Mouse (Mus musculus): ENCODE measurements at regions not wholly inside any gene's neighbourhood (a gene's known extent, or its start where the extent isn't known, plus 50 kb on each side); places are given as distances from the start of the nearest gene placed in this dataset.

DNA sequence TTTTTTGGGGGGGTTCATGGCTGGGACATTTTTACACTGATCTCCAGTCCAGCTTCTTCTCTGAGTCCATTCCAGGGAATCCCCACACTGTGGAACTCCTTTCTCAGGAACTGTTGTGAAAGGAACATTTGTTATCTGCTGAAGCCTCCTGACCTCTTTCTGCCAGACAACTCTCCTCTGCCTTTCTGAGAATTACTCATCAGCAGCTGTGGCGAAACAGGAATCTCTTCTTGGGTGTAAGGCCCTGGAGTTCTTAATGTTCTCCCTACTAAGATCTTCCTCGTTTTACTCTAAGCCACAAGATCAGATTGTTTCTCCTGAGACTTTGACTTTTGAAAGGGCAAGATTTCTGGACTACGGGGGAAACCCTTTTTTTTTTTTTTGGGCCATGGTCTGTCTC is 698.7 kb downstream of the Slc4a3 start:
- no peak overlapping the region for H3K4me2 ChIP-seq
- WGBS, result 72% methylated on average over 3 of the region's 3 CpGs

DNA sequence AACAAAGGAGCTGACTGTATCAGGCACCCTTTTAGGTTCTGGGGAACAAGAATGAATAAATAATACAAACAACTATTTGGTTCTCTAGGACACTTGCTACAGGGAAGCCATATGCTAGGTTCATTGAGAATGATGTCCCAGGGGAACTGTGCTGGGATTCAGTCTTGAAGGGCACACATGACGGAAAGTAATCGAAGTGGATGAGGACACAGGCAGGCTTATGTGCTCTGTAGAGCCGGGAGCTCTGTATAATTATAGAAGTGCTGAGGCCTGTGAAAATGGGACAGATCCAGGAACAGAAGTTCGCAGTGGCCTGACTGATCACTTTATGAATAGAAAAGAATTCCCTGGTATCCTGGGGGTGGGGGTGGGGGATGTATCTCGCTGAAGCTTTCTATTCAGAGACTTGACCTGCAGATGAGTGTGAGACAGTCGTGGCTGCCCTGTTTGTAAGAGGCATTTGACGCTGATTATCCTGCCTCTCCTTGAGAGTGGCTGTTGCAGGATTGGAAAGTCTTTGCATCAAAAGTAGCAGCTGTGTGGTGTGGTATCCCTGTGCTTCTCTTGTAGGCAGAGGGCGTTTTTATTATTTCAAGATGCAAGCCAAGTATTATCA is 700.2 kb downstream of the Slc4a3 start:
- peaks cover 29% of the 10 kb centered on the region for H3K4me1 ChIP-seq (replicated peaks)
- H3K9ac ChIP-seq (replicated peaks), result no peak overlapping the region
- no peak overlapping the region for H3K4me2 ChIP-seq
- H3K36me3 ChIP-seq, result no peaks in the 10 kb centered on the region
- H3K4me3 ChIP-seq (replicated peaks), result no peak overlapping the region
- 46% methylated on average over 8 of the region's 8 CpGs for WGBS
- H3K27ac ChIP-seq, result peak overlapping the region; percentile 41; the same call in 1 of the 2 replicates
- H3K9me3 ChIP-seq, result no peaks in the 10 kb centered on the region
- ATAC-seq (ENCODE audit: insufficient number of reproducible peaks, insufficient read depth, low FRiP score, low TSS enrichment, low read depth), result no peak
- H3K27me3 ChIP-seq, result no peaks in the 10 kb centered on the region

More for the DNA sequence above, 698.7 kb downstream of the Slc4a3 start:
- Histone ChIP-seq H3K27me3 (no peaks in the 10 kb centered on the region), H3K4me3 (replicated peaks) (no peak overlapping the region), H3K9me3 (no peaks in the 10 kb centered on the region), H3K27ac (no peak overlapping the region), H3K36me3 (no peaks in the 10 kb centered on the region), H3K4me1 (replicated peaks) (peaks cover 17% of the 10 kb centered on the region), H3K9ac (replicated peaks) (no peak overlapping the region)
- ATAC-seq (ENCODE audit: insufficient number of reproducible peaks, insufficient read depth, low FRiP score, low TSS enrichment, low read depth), result no peak

DNA sequence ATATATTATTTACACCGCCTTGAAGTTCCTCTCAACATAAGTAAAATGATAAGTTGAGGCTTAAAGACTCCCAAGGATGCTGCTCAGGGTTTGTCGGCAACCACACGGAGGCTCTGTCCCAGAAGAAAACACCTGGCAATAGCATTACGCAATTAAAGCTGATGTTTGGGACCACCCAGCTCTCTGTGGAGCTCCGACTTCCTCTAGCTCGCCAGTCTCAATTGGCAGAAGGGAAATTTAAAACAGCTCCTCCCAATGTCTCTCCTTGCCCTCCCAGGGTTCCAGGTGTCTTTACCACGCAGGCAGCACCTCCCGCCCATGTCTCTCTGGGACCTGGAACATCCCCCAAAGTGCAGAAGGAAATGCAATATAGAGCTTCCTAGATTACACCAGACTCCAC is 701.1 kb downstream of the Slc4a3 start:
- H3K4me2 ChIP-seq, result peak overlapping the region; percentile 10; the same call in 1 of the 2 replicates
- no peaks in the 10 kb centered on the region for H3K36me3 ChIP-seq
- ATAC-seq (ENCODE audit: insufficient number of reproducible peaks, insufficient read depth, low FRiP score, low TSS enrichment, low read depth), result no peak
- H3K4me3 ChIP-seq (replicated peaks), result no peak overlapping the region
- no peak overlapping the region for H3K9ac ChIP-seq (replicated peaks)
- H3K4me1 ChIP-seq (replicated peaks), result peaks cover 33% of the 10 kb centered on the region
- WGBS, result 27% methylated on average over 8 of the region's 8 CpGs
- H3K27me3 ChIP-seq, result no peaks in the 10 kb centered on the region
- H3K27ac ChIP-seq, result no peak overlapping the region
- no peaks in the 10 kb centered on the region for H3K9me3 ChIP-seq

GRCm38 (mm10) chr1:76258217-76258616 is 712.2 kb downstream of the Slc4a3 start:
- WGBS, result 20% methylated on average over 4 of the region's 4 CpGs
- Histone ChIP-seq H3K9ac (replicated peaks) (no peak overlapping the region), H3K4me3 (replicated peaks) (no peak overlapping the region), H3K4me1 (replicated peaks) (peaks cover 7% of the 10 kb centered on the region; the same call in 1 of the 2 replicates), H3K9me3 (no peaks in the 10 kb centered on the region), H3K27me3 (no peaks in the 10 kb centered on the region), H3K4me2 (no peak overlapping the region), H3K36me3 (no peaks in the 10 kb centered on the region), H3K27ac (no peak overlapping the region)
- ATAC-seq (ENCODE audit: insufficient number of reproducible peaks, insufficient read depth, low FRiP score, low TSS enrichment, low read depth), result no peak

GRCm38 (mm10) chr1:76276148-76276547 is 730.1 kb downstream of the Slc4a3 start:
- peaks cover 4% of the 10 kb centered on the region; the same call in 1 of the 2 replicates for H3K4me1 ChIP-seq (replicated peaks)
- no peak overlapping the region for H3K4me2 ChIP-seq
- ATAC-seq (ENCODE audit: insufficient number of reproducible peaks, insufficient read depth, low FRiP score, low TSS enrichment, low read depth), result no peak

DNA sequence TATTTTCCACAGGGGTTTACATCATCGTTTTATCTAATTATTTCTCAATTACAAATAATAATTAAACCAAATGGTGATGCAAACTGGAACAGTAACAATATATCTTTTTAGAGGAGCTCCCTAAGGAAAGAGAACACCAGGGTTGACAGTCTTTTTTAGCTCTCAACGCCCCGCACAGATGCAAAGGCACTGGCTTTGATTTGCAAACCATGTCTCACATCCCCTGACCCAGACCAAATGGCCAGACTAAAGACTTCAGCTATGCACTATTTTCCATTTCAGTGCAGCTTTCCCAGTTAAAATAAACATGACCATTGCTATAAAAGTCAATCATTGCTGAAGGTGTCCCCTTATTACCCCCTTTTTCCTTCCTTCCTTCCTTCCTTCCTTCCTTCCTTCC is 730.6 kb downstream of the Slc4a3 start:
- no peak overlapping the region for H3K4me2 ChIP-seq
- 42% methylated on average over 3 of the region's 3 CpGs for WGBS
- ATAC-seq (ENCODE audit: insufficient number of reproducible peaks, insufficient read depth, low FRiP score, low TSS enrichment, low read depth), result no peak
- H3K4me1 ChIP-seq (replicated peaks), result peaks cover 4% of the 10 kb centered on the region; the same call in 1 of the 2 replicates
- H3K27me3 ChIP-seq, result no peaks in the 10 kb centered on the region
- H3K9me3 ChIP-seq, result no peaks in the 10 kb centered on the region
- no peak overlapping the region for H3K9ac ChIP-seq (replicated peaks)
- H3K27ac ChIP-seq, result no peak overlapping the region
- no peaks in the 10 kb centered on the region for H3K36me3 ChIP-seq
- H3K4me3 ChIP-seq (replicated peaks), result no peak overlapping the region

More at GRCm38 (mm10) chr1:76276148-76276547, 730.1 kb downstream of the Slc4a3 start:
- 34% methylated on average over 7 of the region's 7 CpGs for WGBS
- Histone ChIP-seq H3K9me3 (no peaks in the 10 kb centered on the region), H3K36me3 (no peaks in the 10 kb centered on the region), H3K4me3 (replicated peaks) (no peak overlapping the region), H3K9ac (replicated peaks) (no peak overlapping the region), H3K27me3 (no peaks in the 10 kb centered on the region), H3K27ac (no peak overlapping the region)

DNA sequence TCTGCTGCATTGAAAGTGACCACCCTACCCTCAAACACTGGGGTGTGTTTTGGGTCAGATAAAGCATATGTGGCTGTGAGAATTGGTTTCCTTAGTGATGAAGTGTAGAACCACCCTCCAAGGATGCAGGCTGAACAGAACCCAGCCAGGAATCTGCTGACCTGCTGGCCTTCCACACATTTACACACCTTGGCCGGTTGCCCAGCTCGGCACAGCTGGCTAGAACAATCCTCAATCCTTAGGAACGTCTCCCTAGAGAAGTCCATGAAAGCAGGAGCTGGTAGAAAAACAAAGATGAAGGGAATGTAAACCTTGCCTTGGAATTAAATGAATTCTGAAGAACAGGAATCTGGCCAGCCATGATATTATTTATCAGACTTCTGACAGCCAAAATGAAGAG is 737.3 kb downstream of the Slc4a3 start:
- Histone ChIP-seq H3K4me2 (no peak overlapping the region), H3K4me1 (replicated peaks) (peaks cover 12% of the 10 kb centered on the region), H3K27ac (peak overlapping the region; percentile 8; the same call in 1 of the 2 replicates), H3K27me3 (no peaks in the 10 kb centered on the region), H3K9ac (replicated peaks) (no peak overlapping the region), H3K36me3 (no peaks in the 10 kb centered on the region), H3K9me3 (no peaks in the 10 kb centered on the region), H3K4me3 (replicated peaks) (no peak overlapping the region)
- peak; percentile 31; the same call in 1 of the 2 replicates for ATAC-seq (ENCODE audit: insufficient number of reproducible peaks, insufficient read depth, low FRiP score, low TSS enrichment, low read depth)
- 38% methylated on average over 3 of the region's 3 CpGs for WGBS

DNA sequence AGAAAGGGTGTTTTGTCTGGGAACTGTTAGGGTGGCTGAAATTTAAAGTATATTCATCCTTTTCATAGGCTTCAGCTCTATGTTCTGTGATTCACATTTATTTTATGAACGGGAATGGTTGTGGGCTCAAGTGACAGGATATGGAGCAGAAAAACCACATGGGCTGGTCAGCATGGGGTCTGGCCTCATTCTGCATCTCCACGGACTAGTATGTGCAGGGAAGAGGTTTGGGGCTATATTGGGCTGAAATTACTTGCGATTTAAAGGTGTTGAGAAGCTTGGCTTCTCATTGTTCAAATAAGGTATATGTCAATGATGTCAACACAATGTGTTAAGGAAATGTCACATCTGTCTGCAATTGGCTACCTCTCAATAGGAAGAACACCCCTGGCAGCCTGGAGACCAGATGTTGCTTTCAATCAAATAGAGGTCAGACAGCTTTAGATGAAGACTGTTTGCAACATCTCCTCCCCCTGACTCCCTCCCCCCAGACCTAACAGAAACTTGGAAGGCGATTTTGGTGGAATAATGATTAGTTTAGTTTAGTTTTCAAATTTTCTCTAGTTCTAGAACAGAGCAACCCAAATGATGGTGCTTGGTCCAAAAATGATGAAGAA is 777.0 kb downstream of the Slc4a3 start:
- WGBS, result 33% methylated on average over 4 of the region's 4 CpGs
- H3K9me3 ChIP-seq, result no peaks in the 10 kb centered on the region
- no peak overlapping the region for H3K4me3 ChIP-seq (replicated peaks)
- H3K27ac ChIP-seq, result no peak overlapping the region
- no peak overlapping the region for H3K9ac ChIP-seq (replicated peaks)
- no peak overlapping the region for H3K4me2 ChIP-seq
- no peaks in the 10 kb centered on the region for H3K27me3 ChIP-seq
- H3K36me3 ChIP-seq, result no peaks in the 10 kb centered on the region
- ATAC-seq (ENCODE audit: insufficient number of reproducible peaks, insufficient read depth, low FRiP score, low TSS enrichment, low read depth), result 0 out of 2 replicates have a peak, but pooled peaks have one; percentile 31
- peaks cover 7% of the 10 kb centered on the region for H3K4me1 ChIP-seq (replicated peaks)

DNA sequence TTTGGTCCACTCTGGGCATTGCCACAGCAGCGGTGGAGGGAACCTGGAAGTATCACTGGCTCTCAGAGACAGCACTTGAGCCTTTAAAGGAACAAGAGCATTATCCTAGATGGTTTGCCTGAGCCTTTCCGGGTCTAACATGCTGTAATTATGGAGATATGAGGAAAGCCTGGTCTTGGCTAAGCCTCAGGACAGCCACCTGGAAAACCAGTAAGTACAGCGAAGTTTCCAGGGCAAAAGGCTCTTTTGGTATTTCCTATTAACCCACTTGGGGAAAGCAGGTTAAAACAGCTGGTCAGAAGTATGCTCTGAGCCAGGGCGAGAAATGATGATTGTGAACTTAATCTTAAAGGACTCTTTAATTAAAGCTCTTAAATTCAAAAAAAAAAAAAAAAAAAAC is 777.5 kb downstream of the Slc4a3 start:
- Histone ChIP-seq H3K4me2 (no peak overlapping the region), H3K4me3 (replicated peaks) (no peak overlapping the region), H3K9ac (replicated peaks) (no peak overlapping the region), H3K27me3 (no peaks in the 10 kb centered on the region), H3K36me3 (no peaks in the 10 kb centered on the region), H3K27ac (no peak overlapping the region), H3K9me3 (no peaks in the 10 kb centered on the region), H3K4me1 (replicated peaks) (peaks cover 7% of the 10 kb centered on the region)
- WGBS, result 38% methylated on average over 4 of the region's 4 CpGs
- no peak for ATAC-seq (ENCODE audit: insufficient number of reproducible peaks, insufficient read depth, low FRiP score, low TSS enrichment, low read depth)

DNA sequence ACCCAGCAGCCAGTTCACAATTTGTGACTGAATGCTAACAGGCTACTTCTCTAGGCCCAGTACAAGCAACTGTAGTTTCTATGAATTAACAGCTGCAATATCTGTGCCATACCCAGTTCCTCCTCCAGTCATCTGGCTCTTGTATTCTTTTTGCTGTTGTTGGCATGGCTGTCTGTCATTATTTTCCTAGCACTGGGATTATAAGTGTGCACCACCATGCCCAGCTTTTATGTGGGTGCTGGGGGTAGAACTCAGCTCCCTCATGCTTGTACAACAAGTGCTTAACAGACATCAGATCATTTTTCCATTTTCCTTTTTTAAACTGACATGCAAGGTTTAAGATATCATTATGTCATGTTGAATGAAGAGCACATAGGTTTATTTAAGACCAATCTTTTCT is 789.9 kb downstream of the Slc4a3 start:
- ATAC-seq (ENCODE audit: insufficient number of reproducible peaks, insufficient read depth, low FRiP score, low TSS enrichment, low read depth), result no peak
- H3K27me3 ChIP-seq, result no peaks in the 10 kb centered on the region
- H3K27ac ChIP-seq, result no peak overlapping the region
- H3K4me2 ChIP-seq, result no peak overlapping the region
- no peak overlapping the region for H3K4me3 ChIP-seq (replicated peaks)
- H3K9ac ChIP-seq (replicated peaks), result no peak overlapping the region
- H3K36me3 ChIP-seq, result no peaks in the 10 kb centered on the region
- H3K4me1 ChIP-seq (replicated peaks), result no peaks in the 10 kb centered on the region
- no peaks in the 10 kb centered on the region for H3K9me3 ChIP-seq

DNA sequence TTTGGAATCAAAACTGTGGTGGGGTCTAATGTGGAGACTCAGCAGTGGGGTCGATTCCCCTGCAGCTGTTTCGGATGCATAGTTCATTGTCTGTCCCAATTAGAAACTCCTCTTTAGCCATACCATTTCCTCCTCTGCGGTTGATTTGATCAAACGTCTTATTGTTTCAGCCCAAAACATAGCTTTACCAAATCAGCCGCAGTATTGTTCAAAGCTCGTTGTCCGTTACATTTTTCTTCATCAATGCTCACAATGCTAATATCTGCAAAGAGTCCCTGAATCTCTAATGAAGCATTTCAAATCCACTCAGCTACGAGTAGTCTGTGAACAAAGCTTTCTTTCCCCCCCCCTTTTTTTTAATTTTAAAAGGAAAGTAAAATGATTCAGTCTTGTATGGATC is 816.0 kb downstream of the Slc4a3 start:
- Histone ChIP-seq H3K27ac (no peak overlapping the region), H3K9ac (replicated peaks) (no peak overlapping the region), H3K4me2 (no peak overlapping the region), H3K9me3 (no peaks in the 10 kb centered on the region), H3K4me1 (replicated peaks) (no peaks in the 10 kb centered on the region), H3K27me3 (no peaks in the 10 kb centered on the region), H3K4me3 (replicated peaks) (no peak overlapping the region), H3K36me3 (no peaks in the 10 kb centered on the region)
- WGBS, result 78% methylated on average over 8 of the region's 8 CpGs
- ATAC-seq (ENCODE audit: insufficient number of reproducible peaks, insufficient read depth, low FRiP score, low TSS enrichment, low read depth), result no peak

DNA sequence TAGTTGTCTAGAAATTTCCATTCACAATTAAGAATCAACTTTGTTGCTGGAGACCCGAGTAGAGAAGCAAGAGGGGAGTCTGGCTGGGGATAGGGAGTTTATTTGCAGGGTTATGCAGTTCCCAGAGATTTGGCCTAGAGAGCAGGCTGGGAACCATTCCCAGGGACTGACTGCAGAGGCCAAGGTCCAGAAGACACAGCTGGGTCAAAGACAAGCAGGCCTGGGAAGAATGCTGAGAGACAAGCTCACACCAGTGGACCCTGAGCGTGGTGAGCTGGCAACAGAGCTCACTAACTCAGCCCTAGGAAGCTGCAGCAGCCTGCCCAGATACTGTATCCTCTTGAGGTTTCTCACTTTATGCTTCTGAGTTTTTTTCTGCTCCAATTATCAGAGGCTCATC is 827.9 kb downstream of the Slc4a3 start:
- H3K4me2 ChIP-seq, result no peak overlapping the region
- no peak overlapping the region for H3K27ac ChIP-seq
- H3K4me3 ChIP-seq (replicated peaks), result no peak overlapping the region
- H3K27me3 ChIP-seq, result no peaks in the 10 kb centered on the region
- H3K9me3 ChIP-seq, result no peaks in the 10 kb centered on the region
- H3K36me3 ChIP-seq, result no peaks in the 10 kb centered on the region
- no peak overlapping the region for H3K9ac ChIP-seq (replicated peaks)
- no peak for ATAC-seq (ENCODE audit: insufficient number of reproducible peaks, insufficient read depth, low FRiP score, low TSS enrichment, low read depth)
- no peaks in the 10 kb centered on the region for H3K4me1 ChIP-seq (replicated peaks)
- WGBS, result 70% methylated on average over 2 of the region's 2 CpGs
